Mouse (Mus musculus): Measurements from ENCODE around the gene Xpc. TPM values are rescaled to one million over a fixed set of nuclear protein-coding genes. Genes with fewer than 3 reads are reported as not detected.

The Xpc gene
- polyA plus RNA-seq (2016; fragmentation: Nextera tagmentation; extraction: Ambion mirVana): 27.3 TPM in 2 replicates

- peak within 1 kb of the TSS; percentile 70 for H3K27ac ChIP-seq
- peaks cover 26% of the 10 kb centered on the region for H3K36me3 ChIP-seq
- H3K4me1 ChIP-seq: peaks cover 23% of the 10 kb centered on the region
- WGBS: under 1% methylated on average over 80 of the region's 80 CpGs
- H3K4me3 ChIP-seq: peak within 1 kb of the TSS; percentile 79
- H3K27me3 ChIP-seq: no peaks in the 10 kb centered on the region
- peak within 1 kb of the TSS; percentile 89 for H3K9ac ChIP-seq
- peak; percentile 97 for ATAC-seq (ENCODE audit: low FRiP score)
- peak within 1 kb of the TSS; percentile 83 for H3K4me2 ChIP-seq (replicated peaks)
- H3K9me3 ChIP-seq (replicated peaks): no peaks in the 10 kb centered on the region
Measured at GRCm38 (mm10) chr6:91515545-91516449, at the start of gene Xpc, which contains the start of gene Lsm3. TSS of gene Xpc (minus strand) at chr6:91515888. TSS of gene Lsm3 (plus strand) at chr6:91515928.

DNA sequence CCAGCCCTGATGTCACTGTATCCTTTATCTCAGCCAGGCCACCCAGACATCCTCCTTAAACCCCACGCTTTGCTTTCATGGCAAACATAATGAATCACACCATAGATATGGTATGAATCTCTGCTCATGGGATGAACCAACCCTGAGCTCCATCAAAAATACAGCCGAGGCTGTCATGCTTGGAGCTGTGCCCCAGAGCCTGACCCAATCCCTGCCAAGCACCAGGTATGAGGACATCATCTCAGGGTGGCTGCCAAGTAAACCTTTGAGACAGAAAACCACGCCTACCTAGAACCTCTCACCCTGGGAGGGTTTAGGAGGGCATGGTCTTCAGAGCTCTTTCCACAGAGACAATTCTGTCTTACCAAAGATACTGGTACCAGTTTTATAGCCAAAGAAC, 47.3 kb upstream of the Xpc start:
- ATAC-seq (ENCODE audit: low FRiP score): no peak
- H3K9me3 ChIP-seq (replicated peaks): no peaks in the 10 kb centered on the region
- 0 out of 2 replicates have a peak, but pooled peaks cover 5% of the 10 kb centered on the region for H3K4me1 ChIP-seq
- H3K36me3 ChIP-seq: no peaks in the 10 kb centered on the region
- H3K9ac ChIP-seq: no peak overlapping the region
- H3K4me3 ChIP-seq: no peak overlapping the region
- H3K27ac ChIP-seq: no peak overlapping the region
- H3K4me2 ChIP-seq (replicated peaks): no peak overlapping the region
- 82% methylated on average over 3 of the region's 3 CpGs for WGBS
- no peaks in the 10 kb centered on the region for H3K27me3 ChIP-seq

DNA sequence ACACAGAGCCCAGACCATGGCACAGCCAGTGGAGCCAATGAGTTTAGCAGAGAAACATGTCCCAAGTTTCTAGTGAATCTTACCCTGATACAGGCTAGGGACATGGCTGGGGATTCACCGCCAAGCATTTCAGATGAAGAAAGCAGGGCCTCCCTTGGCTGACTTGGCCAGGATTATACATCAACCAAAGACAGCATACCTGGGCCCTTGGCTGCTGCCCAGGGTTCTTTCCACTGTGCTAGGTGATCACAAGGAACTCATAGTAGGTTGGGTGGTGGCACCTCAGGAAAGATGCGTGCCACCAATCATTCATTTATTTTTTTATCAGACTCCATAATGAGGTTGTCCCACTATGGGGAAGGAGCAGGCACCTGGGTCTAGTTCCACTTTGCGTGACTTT, 44.5 kb upstream of the Xpc start:
- WGBS: 96% methylated on average over 3 of the region's 3 CpGs
- Histone ChIP-seq H3K9ac (no peak overlapping the region), H3K4me2 (replicated peaks) (no peak overlapping the region), H3K36me3 (no peaks in the 10 kb centered on the region), H3K9me3 (replicated peaks) (no peaks in the 10 kb centered on the region), H3K27me3 (no peaks in the 10 kb centered on the region), H3K4me1 (0 out of 2 replicates have a peak, but pooled peaks cover 5% of the 10 kb centered on the region), H3K27ac (no peak overlapping the region), H3K4me3 (no peak overlapping the region)
- ATAC-seq (ENCODE audit: low FRiP score): no peak

- Histone ChIP-seq H3K4me3 (no peak overlapping the region), H3K27me3 (no peaks in the 10 kb centered on the region), H3K9ac (no peak overlapping the region), H3K9me3 (replicated peaks) (no peaks in the 10 kb centered on the region), H3K27ac (no peak overlapping the region), H3K4me1 (0 out of 2 replicates have a peak, but pooled peaks cover 5% of the 10 kb centered on the region), H3K4me2 (replicated peaks) (no peak overlapping the region), H3K36me3 (no peaks in the 10 kb centered on the region)
- whole genome bisulfite sequencing: 74% methylated on average over 4 of the region's 4 CpGs
- no peak for ATAC-seq (ENCODE audit: low FRiP score)
Measured at GRCm38 (mm10) chr6:91559371-91559770, 43.7 kb upstream of the Xpc start.

GRCm38 (mm10) chr6:91558565-91558964, 42.9 kb upstream of the Xpc start:
- Histone ChIP-seq H3K4me2 (replicated peaks) (no peak overlapping the region), H3K9ac (no peak overlapping the region), H3K27me3 (no peaks in the 10 kb centered on the region), H3K27ac (no peak overlapping the region), H3K36me3 (no peaks in the 10 kb centered on the region), H3K4me3 (no peak overlapping the region), H3K4me1 (0 out of 2 replicates have a peak, but pooled peaks cover 5% of the 10 kb centered on the region), H3K9me3 (replicated peaks) (no peaks in the 10 kb centered on the region)
- WGBS: 48% methylated on average over 1 of the region's 1 CpGs
- no peak for ATAC-seq (ENCODE audit: low FRiP score)

DNA sequence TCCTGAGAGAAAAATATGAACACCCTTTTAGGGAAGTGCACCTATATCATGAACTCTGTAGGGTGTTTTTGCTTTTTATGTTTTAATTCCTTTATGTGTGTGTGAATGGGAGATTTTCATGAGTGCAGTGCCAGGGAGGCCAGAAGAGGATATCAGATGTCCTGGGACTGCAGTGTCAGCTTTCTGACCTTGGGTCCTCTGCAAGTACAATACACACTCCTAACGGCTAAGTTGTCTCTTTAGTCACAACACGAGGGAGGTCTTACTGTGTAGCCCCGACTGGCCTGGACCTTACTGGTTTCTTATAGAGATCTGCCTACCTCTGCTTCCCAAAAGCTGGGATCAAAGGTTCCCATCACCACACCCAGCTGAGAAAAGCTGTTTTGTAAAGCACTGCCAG, 37.0 kb upstream of the Xpc start:
- Histone ChIP-seq H3K4me2 (replicated peaks) (no peak overlapping the region), H3K36me3 (no peaks in the 10 kb centered on the region), H3K27ac (no peak overlapping the region), H3K4me1 (no peaks in the 10 kb centered on the region), H3K27me3 (no peaks in the 10 kb centered on the region), H3K4me3 (no peak overlapping the region), H3K9me3 (replicated peaks) (no peaks in the 10 kb centered on the region), H3K9ac (no peak overlapping the region)
- WGBS: 49% methylated on average over 3 of the region's 3 CpGs
- no peak for ATAC-seq (ENCODE audit: low FRiP score)

DNA sequence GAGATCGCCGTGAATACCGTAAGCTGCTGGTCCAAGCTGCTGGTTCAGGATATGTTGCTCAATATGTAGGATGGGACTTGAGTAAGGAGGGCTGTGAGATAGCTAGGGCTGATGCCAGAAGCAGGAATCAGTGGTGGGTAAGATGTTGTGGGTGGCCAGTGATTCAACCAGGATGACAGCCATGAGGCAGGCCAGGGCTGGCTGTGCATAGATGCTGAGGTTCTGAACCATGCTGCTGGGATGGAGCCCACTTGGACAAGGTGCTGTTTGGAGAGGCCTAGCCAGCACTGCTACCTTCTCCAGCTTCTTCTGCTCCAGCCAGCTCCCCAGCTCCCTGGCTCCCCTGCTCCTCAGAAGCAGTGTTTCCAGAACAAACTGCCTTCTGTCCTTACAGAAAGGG, 36.0 kb upstream of the Xpc start:
- H3K27me3 ChIP-seq: no peaks in the 10 kb centered on the region
- H3K36me3 ChIP-seq: no peaks in the 10 kb centered on the region
- H3K27ac ChIP-seq: no peak overlapping the region
- no peak overlapping the region for H3K4me3 ChIP-seq
- H3K4me2 ChIP-seq (replicated peaks): no peak overlapping the region
- no peaks in the 10 kb centered on the region for H3K4me1 ChIP-seq
- WGBS: 86% methylated on average over 3 of the region's 3 CpGs
- H3K9me3 ChIP-seq (replicated peaks): no peaks in the 10 kb centered on the region
- ATAC-seq (ENCODE audit: low FRiP score): no peak
- no peak overlapping the region for H3K9ac ChIP-seq

DNA sequence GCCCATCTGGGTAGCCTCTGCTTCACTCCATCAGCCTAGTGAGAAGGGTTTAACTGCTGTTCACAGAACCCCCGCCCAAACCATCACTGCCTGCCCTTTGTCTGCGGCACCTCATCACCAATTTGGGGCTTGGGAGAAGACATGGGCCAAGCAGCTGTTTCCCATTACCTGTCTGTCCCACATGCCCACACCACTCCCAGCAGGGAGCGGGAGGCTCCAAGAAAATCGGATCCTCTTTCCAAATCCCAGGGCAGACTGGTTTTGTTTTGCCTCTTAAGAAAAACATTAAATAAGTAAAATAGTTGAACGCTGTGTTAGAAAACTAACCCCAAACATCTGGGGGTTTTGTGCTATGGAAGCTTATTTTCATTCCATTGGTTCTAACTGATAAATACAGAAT, 33.9 kb upstream of the Xpc start:
- Histone ChIP-seq H3K36me3 (no peaks in the 10 kb centered on the region), H3K4me1 (no peaks in the 10 kb centered on the region), H3K9ac (no peak overlapping the region), H3K4me3 (no peak overlapping the region), H3K27me3 (no peaks in the 10 kb centered on the region), H3K4me2 (replicated peaks) (no peak overlapping the region), H3K27ac (no peak overlapping the region), H3K9me3 (replicated peaks) (no peaks in the 10 kb centered on the region)
- 68% methylated on average over 5 of the region's 5 CpGs for WGBS
- no peak for ATAC-seq (ENCODE audit: low FRiP score)

- H3K9ac ChIP-seq: no peak overlapping the region
- no peak overlapping the region for H3K27ac ChIP-seq
- 69% methylated on average over 1 of the region's 1 CpGs for WGBS
- H3K4me1 ChIP-seq: 0 out of 2 replicates have a peak, but pooled peaks cover 3% of the 10 kb centered on the region
- H3K4me2 ChIP-seq (replicated peaks): no peak overlapping the region
- H3K36me3 ChIP-seq: no peaks in the 10 kb centered on the region
- ATAC-seq (ENCODE audit: low FRiP score): no peak
- H3K9me3 ChIP-seq (replicated peaks): no peaks in the 10 kb centered on the region
- no peaks in the 10 kb centered on the region for H3K27me3 ChIP-seq
- H3K4me3 ChIP-seq: no peak overlapping the region
Measured at GRCm38 (mm10) chr6:91547313-91547712, 31.6 kb upstream of the Xpc start.

DNA sequence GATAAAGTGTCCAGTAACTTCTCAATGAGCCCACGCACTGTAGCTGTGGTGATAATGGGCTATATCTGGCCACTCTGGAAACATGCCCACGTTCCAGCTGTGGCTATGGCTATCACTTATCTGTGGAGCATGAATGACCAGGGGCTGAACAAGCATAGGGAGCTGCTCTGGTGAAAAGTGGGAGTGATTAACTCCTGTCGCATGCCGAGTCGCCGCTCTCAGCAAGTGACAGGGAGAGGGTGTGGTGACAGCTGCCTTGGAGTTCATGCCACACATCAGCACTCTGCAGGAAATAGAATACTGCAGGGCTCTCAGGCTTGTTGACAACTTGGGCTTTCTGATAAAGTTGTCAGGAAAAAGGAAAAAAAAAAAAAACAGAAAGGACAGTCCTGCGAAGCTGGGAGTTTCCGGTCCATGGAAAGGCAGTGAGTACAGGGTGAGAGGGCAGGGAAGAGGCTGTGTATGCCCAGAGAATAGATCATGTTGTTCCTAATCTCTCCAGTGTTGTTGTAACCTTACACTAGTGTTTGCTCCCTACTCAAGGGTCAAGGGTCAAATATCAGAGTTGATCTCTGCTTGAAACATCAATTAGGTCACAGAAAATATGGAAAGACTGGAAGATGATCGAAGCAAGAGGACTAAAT, 30.7 kb upstream of the Xpc start:
- Histone ChIP-seq H3K4me2 (replicated peaks) (no peak overlapping the region), H3K27ac (no peak overlapping the region), H3K27me3 (no peaks in the 10 kb centered on the region), H3K36me3 (no peaks in the 10 kb centered on the region), H3K9ac (no peak overlapping the region), H3K9me3 (replicated peaks) (no peaks in the 10 kb centered on the region), H3K4me3 (no peak overlapping the region), H3K4me1 (0 out of 2 replicates have a peak, but pooled peaks cover 5% of the 10 kb centered on the region)
- 63% methylated on average over 9 of the region's 9 CpGs for WGBS
- no peak for ATAC-seq (ENCODE audit: low FRiP score)

DNA sequence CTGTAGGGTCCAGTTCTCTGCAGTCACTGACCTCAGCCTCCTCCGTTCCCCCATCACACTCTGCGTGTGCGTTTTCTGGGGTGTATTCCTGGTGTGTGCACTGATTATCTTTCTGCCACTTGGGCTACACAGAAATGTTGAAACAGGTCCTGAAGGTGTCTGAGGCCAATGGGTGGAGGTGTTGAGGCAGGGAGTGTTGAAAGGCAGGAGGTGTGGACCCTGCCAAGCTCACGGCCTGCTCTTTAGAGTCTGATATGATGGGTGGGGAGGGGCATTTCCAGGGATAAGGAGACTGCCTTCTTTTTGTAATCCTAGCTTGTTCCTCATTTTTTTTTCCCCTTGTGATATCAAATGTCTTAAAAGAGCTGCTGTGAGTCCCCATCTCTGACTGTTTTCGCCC, 27.4 kb upstream of the Xpc start:
- no peak for ATAC-seq (ENCODE audit: low FRiP score)
- Histone ChIP-seq H3K4me1 (0 out of 2 replicates have a peak, but pooled peaks cover 5% of the 10 kb centered on the region), H3K27me3 (no peaks in the 10 kb centered on the region), H3K9ac (no peak overlapping the region), H3K4me2 (replicated peaks) (no peak overlapping the region), H3K9me3 (replicated peaks) (no peaks in the 10 kb centered on the region), H3K36me3 (no peaks in the 10 kb centered on the region), H3K4me3 (no peak overlapping the region), H3K27ac (no peak overlapping the region)
- 77% methylated on average over 5 of the region's 5 CpGs for WGBS

DNA sequence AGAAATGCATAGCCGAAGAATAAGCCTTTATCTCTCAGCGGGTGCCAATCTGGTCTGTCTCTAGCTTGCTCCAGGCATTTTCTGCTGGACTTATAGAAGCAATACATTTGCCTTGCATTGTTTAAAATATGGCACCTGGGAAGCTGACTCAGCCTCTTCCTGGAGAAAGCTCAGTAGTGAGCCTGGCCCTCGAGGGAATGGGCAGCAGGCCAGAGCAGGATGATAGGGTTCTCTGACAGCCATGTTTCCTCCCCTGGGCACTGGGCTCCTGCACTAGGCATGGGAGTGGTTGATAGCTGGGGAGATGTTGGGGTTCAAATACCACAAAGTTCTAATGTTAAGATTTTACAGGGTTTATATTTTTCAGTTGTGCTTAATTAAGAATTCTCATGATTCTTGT, 25.6 kb upstream of the Xpc start:
- WGBS: 69% methylated on average over 3 of the region's 3 CpGs
- no peak overlapping the region for H3K4me3 ChIP-seq
- 0 out of 2 replicates have a peak, but pooled peaks cover 5% of the 10 kb centered on the region for H3K4me1 ChIP-seq
- no peaks in the 10 kb centered on the region for H3K36me3 ChIP-seq
- no peaks in the 10 kb centered on the region for H3K9me3 ChIP-seq (replicated peaks)
- no peak overlapping the region for H3K27ac ChIP-seq
- ATAC-seq (ENCODE audit: low FRiP score): no peak
- H3K27me3 ChIP-seq: no peaks in the 10 kb centered on the region
- H3K4me2 ChIP-seq (replicated peaks): no peak overlapping the region
- H3K9ac ChIP-seq: no peak overlapping the region

All from hindbrain, embryonic 12.5 days (tissue).